Mouse (Mus musculus) adrenal gland, adult 8-10 months (tissue): ENCODE data around the gene Celsr1. TPM values are rescaled to one million over a fixed set of nuclear protein-coding genes. Genes with fewer than 3 reads are reported as not detected.

Experiments
- DNase-seq: peaks from one replicate; pipeline ENCODE4 v3.0.0; 2022
- total RNA-seq, 4 experiments: library from RNA; stranded (reverse); gene quantifications; 2 replicates each; pipeline ENCODE4 v1.2.4; 2022

Gene Celsr1
- total RNA-seq, 4 experiments from 2014 or later: 5.2 to 16.1 (median 8.7) TPM

- DNase-seq: no peak
These were observed 80.1 kb downstream of the Celsr1 start for GRCm38 (mm10) chr15:85953458-85953857.

GRCm38 (mm10) chr15:85949421-85950164 is 84.0 kb downstream of the Celsr1 start:
- no peak for DNase-seq

GRCm38 (mm10) chr15:85947967-85948366 is 85.6 kb downstream of the Celsr1 start:
- DNase-seq: no peak

- DNase-seq: no peak
These were observed 86.0 kb downstream of the Celsr1 start for GRCm38 (mm10) chr15:85947541-85947940.

DNA sequence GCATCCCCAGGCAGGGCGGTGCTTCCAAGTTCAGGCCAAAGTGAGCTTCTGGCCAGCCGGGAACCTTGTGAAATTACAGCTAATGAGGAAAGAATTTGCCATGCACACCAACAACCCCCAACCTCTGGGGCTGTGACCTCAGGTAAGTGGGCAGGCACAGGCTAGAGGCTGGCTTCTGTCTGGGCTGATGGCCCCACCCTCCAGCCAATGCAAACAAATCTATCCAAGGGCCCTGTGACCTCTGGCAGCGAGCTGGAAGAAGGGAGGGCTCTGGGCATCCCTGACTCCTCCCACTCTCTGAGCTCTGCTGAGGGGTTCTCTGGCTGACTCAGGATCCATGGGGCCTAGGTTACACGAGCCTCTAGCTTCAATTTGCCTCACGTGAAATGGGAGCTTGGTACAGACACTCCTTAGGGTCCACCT is 97.9 kb downstream of the Celsr1 start:
- DNase-seq: peak; percentile 22

GRCm38 (mm10) chr15:85928161-85928560 is 105.4 kb downstream of the Celsr1 start:
- no peak for DNase-seq

DNA sequence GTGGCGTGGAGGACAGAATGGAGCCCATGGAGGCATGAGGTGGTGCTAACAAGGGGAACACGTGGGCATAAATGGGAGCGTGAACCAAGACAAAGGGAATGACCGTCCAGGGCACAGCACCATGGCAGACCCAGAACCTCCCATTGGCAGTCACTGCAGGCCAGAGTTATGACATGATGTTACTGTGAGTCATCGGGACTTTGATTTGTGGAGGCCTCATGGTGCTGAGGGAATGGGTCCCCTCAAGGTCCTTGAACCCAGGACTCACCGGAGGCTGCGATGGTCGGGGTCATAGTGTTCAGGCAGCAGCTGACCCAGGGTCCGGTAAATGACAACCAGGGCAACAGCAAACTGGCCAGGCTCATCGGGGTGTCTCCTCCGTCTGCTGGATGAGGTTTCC is 111.7 kb downstream of the Celsr1 start:
- peak; percentile 58 for DNase-seq

GRCm38 (mm10) chr15:85919892-85920248 is 113.7 kb downstream of the Celsr1 start:
- no peak for DNase-seq

GRCm38 (mm10) chr15:85919191-85919891 is 114.2 kb downstream of the Celsr1 start:
- no peak for DNase-seq

GRCm38 (mm10) chr15:85913605-85914004 is 120.0 kb downstream of the Celsr1 start:
- no peak for DNase-seq

DNA sequence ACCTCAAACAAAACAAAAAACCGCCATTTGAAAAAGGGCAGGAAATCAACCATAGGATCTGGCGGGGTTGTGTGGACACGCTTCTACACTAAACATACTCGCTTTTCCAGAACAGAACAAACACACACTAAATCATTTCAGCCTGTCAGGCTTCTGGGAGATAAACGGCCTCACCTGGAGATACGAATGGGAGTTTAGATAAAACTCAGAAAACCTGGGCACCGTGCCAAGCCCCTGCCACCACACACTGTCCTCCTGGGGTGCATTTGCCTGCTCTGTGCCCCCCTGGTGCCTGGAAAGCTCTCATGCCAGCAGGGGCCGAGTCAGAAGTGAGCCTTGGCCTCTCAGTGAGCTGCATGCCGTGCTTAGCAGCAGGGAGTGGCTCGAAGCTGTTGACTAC is 123.6 kb downstream of the Celsr1 start:
- no peak for DNase-seq

GRCm38 (mm10) chr15:85909492-85909829 is 124.1 kb downstream of the Celsr1 start:
- no peak for DNase-seq

DNA sequence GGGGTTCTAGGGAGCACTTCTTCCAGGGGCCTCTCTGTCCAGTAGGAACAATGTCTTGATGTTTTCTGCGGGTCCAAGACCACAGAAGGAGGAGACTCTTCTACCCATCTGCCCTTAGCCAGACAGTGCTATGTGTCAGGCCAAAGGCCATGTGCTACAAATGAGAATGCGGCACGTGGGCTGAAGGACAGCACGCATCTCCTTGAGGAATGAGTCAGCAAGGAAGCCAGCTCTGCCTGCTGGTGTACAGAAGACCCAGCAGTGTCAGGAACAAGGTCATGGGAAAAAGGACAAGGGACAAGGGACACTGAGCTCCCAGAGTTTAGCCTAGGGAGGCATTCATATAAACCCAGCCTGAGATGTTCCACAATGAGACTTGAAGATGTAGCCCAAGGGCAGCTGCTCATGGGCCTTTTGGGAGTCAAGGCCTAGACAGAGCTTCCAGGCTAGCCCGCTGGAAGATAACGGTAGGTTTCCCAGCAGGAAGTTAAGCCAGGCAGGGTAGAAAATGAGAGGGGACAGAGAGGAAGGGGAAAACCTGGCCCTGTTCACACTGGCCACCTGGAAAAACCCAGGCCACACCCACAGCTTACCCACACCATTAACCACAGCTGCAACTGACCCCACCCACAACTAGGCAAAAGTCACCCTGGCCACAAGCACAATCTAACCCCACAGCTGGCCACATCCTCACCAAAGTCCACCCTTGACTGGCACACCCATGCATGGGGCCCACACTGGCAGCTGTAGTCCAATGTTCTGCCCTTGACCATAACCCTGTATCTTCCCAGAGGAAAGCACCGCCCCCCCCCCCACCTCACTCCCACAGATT is 124.7 kb downstream of the Celsr1 start:
- DNase-seq: peak; percentile 81

- DNase-seq: no peak
These were observed 129.8 kb downstream of the Celsr1 start for GRCm38 (mm10) chr15:85903826-85904225.

DNA sequence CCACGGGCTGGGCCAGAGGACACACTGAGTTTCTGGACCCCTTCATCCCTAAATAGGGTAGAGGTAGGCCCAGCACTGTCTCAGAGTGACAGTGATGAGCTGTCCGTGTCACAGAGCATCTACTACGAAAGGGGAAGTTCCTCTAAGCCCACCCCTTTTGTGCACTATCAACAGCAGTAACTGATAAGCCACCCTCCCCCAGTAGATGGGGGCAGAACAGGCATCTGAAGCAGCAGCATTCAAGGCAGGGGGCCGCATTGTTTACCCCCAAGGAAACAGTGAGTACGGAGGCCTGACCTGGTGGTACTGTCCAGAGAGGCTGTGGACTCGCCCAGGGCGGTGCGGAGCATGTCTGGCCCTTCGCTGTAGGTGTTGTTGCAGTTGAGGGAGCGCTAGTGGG is 131.1 kb downstream of the Celsr1 start:
- no peak for DNase-seq

DNA sequence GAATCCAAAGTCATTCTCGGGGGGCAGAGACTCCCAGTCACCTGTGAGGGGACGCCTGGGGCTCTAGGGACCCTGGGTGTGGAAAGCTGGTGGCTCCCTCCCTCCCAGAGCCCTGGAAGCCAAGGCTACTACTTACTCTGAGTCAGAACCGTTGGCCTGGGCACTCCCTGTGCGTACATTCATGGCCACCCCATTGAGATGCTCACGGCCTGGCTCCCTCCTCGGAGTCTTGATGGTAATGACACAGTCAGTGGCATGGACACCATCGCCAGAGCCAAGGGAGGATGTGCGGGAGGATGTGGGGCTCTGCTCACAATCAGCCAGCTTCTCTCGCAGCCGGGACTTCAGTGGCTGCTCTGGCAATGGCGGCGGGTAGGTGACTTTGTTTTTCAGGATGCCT is 132.8 kb downstream of the Celsr1 start:
- DNase-seq: no peak

- no peak for DNase-seq
These were observed 133.3 kb downstream of the Celsr1 start for GRCm38 (mm10) chr15:85900318-85900717.

GRCm38 (mm10) chr15:85899396-85899795 is 134.2 kb downstream of the Celsr1 start:
- no peak for DNase-seq

DNA sequence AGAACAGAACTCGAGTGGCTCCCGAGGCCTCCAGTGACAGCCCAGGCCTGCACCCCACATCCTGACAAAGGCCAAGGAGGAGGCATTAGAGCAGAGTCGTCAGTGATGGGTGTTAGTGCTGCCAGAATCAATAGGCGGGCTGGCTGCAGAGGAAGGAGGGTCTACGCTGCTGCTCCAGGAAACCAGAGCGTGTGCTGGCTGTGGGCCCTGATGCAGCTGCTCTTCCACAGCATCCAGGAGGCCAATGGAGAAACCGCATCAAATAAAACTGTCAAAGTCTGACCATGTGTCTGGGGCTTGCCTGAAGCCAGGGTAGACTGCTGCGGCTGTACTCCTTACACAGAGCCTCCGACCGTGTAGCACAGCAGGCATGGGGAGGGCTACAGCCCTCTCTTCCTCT is 136.5 kb downstream of the Celsr1 start:
- DNase-seq: no peak

- no peak for DNase-seq
These were observed 137.3 kb downstream of the Celsr1 start for GRCm38 (mm10) chr15:85896284-85896683.

DNA sequence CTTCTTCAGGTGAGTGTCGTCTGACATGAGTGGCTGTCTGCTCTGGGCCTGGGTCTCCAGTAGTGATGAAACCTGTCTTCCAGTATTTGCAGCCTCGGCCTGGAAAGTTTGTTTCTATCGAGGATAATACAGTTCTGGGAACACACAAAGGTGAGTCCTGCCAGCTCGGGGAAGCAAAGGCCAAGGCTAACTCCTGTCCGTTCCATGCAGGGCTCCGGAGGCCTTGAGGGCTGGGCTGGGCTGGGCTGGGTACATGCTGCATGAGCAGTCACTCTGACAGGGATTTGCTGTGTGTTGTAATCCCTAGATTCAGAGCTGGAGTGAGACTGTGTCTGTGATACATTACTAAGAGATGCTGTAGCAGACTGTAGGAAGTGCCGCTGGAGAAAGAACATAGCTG is 139.7 kb downstream of the Celsr1 start:
- no peak for DNase-seq

GRCm38 (mm10) chr15:85892498-85893118 is 141.0 kb downstream of the Celsr1 start:
- DNase-seq: no peak

DNA sequence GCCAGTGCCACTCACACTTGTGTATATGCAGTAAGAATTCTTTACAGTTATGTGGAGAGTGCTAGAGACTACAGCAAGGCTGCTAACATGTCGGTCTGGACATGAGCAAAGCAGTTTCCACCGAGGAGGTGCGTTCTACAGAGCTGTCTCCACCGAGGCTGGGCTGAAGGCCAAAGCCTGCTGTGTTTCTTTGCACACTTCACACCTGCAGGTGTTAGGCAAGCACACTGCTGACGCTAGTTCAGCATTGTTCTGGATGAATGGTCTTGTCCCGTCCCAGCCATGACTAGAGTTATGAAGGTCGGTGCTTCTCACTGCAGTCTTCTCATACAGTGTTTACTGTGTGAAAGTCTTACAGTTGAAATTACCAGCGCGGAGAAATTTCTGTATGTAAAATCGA is 141.6 kb downstream of the Celsr1 start:
- DNase-seq: no peak
